Mouse (Mus musculus) neural tube, embryonic 14.5 days (tissue): Measurements from ENCODE around the gene Kank1. TPM values are rescaled to one million over a fixed set of nuclear protein-coding genes. Genes with fewer than 3 reads are reported as not detected.
"Not testable (repeated sequence)": the region's sequence is repeated elsewhere in the genome, so short reads cannot be mapped to it uniquely, and the experiment has no call there.

ENCODE experiments used
- ATAC-seq: fragments of 200-750 bp; cut with Nextera tagmentation; 2 replicates; pipeline ENCODE4 v1.8.0; 2017; ENCODE audit warnings: low read depth, mild to moderate bottlenecking, moderate TSS enrichment, moderate library complexity
- H3K27ac ChIP-seq: fragments of 300-500 bp; sonication (generic); 2 replicates; pipeline ENCODE4 v1.5.1; 2014; ENCODE audit warnings: low read depth, mild to moderate bottlenecking, control low read depth, low read length, moderate library complexity, mixed read lengths
- H3K27me3 ChIP-seq: fragments of 300-500 bp; sonication (generic); 2 replicates; pipeline ENCODE4 v1.6.1; 2014; ENCODE audit warnings: low read length; ENCODE audit not compliant: control insufficient read depth, insufficient read depth
- H3K36me3 ChIP-seq: fragments of 300-500 bp; sonication (generic); 2 replicates; pipeline ENCODE4 v1.6.1; 2014; ENCODE audit warnings: low read length, mixed read lengths; ENCODE audit not compliant: control insufficient read depth, insufficient read depth
- H3K4me1 ChIP-seq: fragments of 300-500 bp; sonication (generic); 2 replicates; pipeline ENCODE4 v1.6.1; 2014; ENCODE audit warnings: low read length; ENCODE audit not compliant: control insufficient read depth, insufficient read depth
- H3K4me2 ChIP-seq: fragments of 300-500 bp; sonication (generic); 2 replicates; pipeline ENCODE4 v1.6.1; 2014; ENCODE audit warnings: mild to moderate bottlenecking, low read depth, low read length, control low read depth
- H3K4me3 ChIP-seq: fragments of 300-500 bp; sonication (generic); 2 replicates; pipeline ENCODE4 v1.5.1; 2014; ENCODE audit warnings: low read depth, low read length, control low read depth, mixed read lengths
- H3K9ac ChIP-seq: fragments of 300-500 bp; sonication (generic); replicated peaks from 2 replicates; pipeline ENCODE4 v1.6.1; 2014; ENCODE audit warnings: low read depth, mild to moderate bottlenecking, control low read depth, low read length, mixed read lengths
- H3K9me3 ChIP-seq: fragments of 300-500 bp; sonication (generic); 2 replicates; pipeline ENCODE4 v1.6.1; 2016; ENCODE audit warnings: low read length; ENCODE audit not compliant: control insufficient read depth
- WGBS: fragments of 180-500 bp; shearing (Covaris S2); extraction: QIAGEN DNeasy Blood & Tissue Kit; methylation state at CpG from one replicate; pipeline ENCODE4 v1.1.7; 2014; 5-methylcytosine and 5-hydroxymethylcytosine counted together
- polyA plus RNA-seq: library from polyadenylated mRNA; unstranded; fragments of >200 nt; fragmentation: Nextera tagmentation; extraction: Ambion mirVana; gene quantifications from 2 replicates; pipeline ENCODE4 v1.2.1, GENCODE M21; 2014

Gene Kank1
- polyA plus RNA-seq, 1 experiment from 2014 or later: 15.7 TPM

DNA sequence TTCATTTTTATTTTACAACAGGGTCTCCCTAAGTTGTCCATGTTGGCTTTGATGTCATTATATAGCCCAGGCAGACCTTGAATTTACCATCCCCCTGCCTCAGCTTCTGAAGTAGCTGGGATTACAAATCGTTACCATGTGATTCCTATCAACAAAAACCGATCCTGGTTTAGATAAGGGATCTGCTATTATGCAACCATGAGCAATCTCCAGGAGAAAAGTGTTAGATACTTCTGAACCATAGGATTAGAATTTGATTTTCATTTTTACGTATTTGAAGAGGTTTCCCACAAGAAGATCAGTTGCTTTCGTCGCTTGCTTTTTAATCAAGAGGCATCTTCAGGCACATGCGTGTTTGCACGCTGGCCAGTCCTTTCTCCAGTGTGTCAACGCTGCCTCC, 224.0 kb downstream of the Kank1 start:
- ATAC-seq: no peak
- Histone ChIP-seq H3K9me3 (no peaks in the 10 kb centered on the region), H3K9ac (no peak overlapping the region), H3K4me1 (no peaks in the 10 kb centered on the region; the same call in 1 of the 2 replicates), H3K36me3 (no peaks in the 10 kb centered on the region), H3K27me3 (no peaks in the 10 kb centered on the region), H3K27ac (no peak overlapping the region), H3K4me2 (no peak overlapping the region), H3K4me3 (no peak overlapping the region)
- 95% methylated on average over 8 of the region's 8 CpGs for WGBS

DNA sequence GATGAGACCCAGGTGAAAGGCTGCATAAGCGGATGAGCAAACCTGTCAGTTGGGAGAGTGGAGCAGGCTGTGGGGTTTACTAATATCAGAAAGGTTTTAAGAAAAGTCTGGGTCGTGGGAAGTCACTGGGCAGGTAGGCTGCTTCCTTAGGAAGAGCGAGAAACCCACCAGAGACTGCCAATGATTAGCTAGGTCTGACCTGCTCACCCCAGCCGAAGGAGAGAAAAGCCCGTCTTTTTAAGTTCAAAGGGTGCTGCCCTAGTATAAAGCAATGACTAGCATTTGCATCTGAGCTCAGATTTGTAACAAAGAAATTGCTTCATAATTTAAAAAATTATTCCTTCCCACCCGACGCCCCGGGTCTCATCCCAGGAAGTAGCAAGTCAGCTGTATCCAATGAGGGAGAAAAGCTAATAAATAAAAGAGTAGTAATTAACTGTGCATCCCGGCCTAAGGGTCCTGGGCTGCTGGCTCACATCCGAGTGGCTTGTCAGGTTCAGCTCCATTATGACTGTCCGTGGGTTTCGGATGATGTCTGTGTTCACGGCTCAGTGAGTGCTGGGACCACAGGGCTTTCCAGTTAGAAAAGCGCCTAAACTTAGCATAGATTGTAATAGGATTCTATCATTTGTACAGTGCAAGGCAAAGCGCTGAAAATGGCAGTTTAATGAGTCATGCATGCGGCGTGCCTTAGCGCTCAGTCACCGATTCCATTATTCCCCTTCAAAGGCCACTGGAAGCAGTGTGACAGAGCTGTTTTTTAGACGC, 225.0 kb downstream of the Kank1 start:
- H3K4me2 ChIP-seq: peak overlapping the region; percentile 33; the same call in 1 of the 2 replicates
- H3K9ac ChIP-seq: no peak overlapping the region
- H3K9me3 ChIP-seq: no peaks in the 10 kb centered on the region
- WGBS: 39% methylated on average over 20 of the region's 20 CpGs
- H3K4me3 ChIP-seq: no peak overlapping the region
- no peaks in the 10 kb centered on the region; the same call in 1 of the 2 replicates for H3K4me1 ChIP-seq
- H3K27me3 ChIP-seq: no peaks in the 10 kb centered on the region
- H3K27ac ChIP-seq: no peak overlapping the region
- peak; percentile 51 for ATAC-seq
- no peaks in the 10 kb centered on the region for H3K36me3 ChIP-seq

DNA sequence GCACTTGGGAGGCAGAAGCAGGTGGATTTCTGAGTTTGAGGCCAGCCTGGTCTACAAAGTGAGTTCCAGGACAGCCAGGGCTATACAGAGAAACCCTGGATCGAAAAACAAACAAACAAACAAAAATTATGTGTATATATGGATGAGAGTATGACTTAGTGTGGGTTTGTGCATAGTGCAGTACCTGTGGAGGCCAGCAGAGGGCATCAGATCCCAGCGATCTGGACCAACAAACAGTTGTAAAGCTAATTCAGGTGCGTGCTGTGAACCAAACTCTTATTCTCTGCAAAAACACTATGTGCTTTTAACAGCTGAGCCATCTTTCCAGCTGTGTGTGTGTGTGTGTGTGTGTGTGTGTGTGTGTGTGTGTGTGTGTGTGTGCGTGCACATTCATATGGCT, 239.0 kb downstream of the Kank1 start:
- not testable (repeated sequence) for H3K4me3 ChIP-seq, H3K4me2 ChIP-seq, H3K9ac ChIP-seq, H3K4me1 ChIP-seq, H3K27ac ChIP-seq, H3K36me3 ChIP-seq, H3K9me3 ChIP-seq, H3K27me3 ChIP-seq, ATAC-seq
- 62% methylated on average over 4 of the region's 4 CpGs for WGBS

DNA sequence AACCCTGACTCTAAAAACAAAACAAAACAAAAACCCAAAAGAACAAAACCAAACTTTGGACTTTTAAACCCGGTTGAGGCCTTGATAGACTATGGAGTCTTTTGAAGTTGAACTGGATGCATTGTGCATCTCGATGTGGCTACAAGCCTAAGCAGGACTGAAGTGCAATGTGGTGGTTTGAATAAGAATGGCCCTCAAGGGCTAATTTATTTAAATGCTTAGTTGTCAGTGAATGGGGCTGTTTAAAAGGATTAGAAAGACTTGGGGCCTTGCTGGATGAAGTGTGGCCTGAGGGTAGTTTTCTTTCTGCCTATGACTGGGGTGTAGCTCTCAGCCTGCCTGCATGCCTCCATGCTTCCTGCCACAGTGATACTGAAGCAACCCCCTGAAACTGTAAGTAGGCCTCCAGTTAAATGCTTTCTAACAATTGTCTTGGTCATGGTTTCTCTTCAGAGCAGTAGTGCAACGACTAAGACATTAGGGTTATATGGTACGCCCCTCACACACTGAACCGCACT, 242.4 kb downstream of the Kank1 start:
- no peaks in the 10 kb centered on the region for H3K27me3 ChIP-seq
- H3K36me3 ChIP-seq: no peaks in the 10 kb centered on the region
- H3K27ac ChIP-seq: no peak overlapping the region
- H3K4me3 ChIP-seq: no peak overlapping the region
- H3K4me1 ChIP-seq: no peaks in the 10 kb centered on the region
- no peak overlapping the region for H3K4me2 ChIP-seq
- no peak for ATAC-seq
- whole genome bisulfite sequencing: 65% methylated on average over 5 of the region's 5 CpGs
- H3K9me3 ChIP-seq: no peaks in the 10 kb centered on the region
- no peak overlapping the region for H3K9ac ChIP-seq

DNA sequence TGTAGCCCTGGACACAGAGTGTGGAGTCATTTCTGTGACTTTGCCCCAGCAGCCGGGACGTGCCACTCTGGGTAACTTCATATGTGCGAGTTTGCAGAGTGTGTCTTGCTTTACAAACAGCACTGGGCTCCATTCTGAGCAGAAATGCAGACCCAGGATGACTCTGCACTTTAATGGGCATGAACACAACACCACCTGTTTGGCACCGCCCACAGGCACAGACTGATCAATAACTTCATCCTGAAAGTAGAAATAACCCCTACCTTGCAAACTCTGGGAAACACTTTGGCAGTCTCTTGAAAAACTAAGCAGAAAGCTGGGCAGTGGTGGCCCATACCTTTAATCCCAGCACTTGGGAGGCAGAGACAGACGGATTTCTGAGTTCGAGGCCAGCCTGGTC, 244.0 kb downstream of the Kank1 start:
- no peak overlapping the region for H3K4me3 ChIP-seq
- 93% methylated on average over 6 of the region's 6 CpGs for WGBS
- no peaks in the 10 kb centered on the region for H3K9me3 ChIP-seq
- H3K4me1 ChIP-seq: no peaks in the 10 kb centered on the region
- no peak overlapping the region for H3K4me2 ChIP-seq
- H3K9ac ChIP-seq: no peak overlapping the region
- no peaks in the 10 kb centered on the region for H3K36me3 ChIP-seq
- H3K27me3 ChIP-seq: no peaks in the 10 kb centered on the region
- no peak overlapping the region for H3K27ac ChIP-seq
- no peak for ATAC-seq

Other genes with a start within 250 kb of the Kank1 start
- gene Dock8, start 237.4 kb upstream of the Kank1 start, polyA plus RNA-seq: 1.8 and 2.8 TPM in 2 replicates